Mouse (Mus musculus): ENCODE results near the gene Abi3.

Gene Abi3

DNA sequence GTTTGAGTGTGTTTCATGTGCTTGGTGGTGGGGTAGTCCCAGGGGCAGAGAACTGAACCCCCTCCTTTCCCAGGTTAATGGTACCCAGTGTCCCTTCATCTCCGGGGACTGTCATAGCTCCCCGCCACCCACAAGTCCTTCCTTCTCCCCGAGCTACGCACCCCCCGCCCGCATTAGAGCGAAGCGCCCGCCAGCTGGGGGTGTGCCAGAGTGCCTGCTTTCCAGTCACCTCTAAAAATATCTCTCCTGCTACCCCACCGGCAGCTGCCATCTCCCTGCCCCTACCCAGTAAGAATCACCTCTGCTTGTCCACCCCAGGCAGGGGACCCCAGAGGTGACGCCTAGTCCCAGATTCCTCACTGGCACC lies 17.4 kb downstream of the Abi3 start:
- peak; percentile 49 for DNase-seq

DNA sequence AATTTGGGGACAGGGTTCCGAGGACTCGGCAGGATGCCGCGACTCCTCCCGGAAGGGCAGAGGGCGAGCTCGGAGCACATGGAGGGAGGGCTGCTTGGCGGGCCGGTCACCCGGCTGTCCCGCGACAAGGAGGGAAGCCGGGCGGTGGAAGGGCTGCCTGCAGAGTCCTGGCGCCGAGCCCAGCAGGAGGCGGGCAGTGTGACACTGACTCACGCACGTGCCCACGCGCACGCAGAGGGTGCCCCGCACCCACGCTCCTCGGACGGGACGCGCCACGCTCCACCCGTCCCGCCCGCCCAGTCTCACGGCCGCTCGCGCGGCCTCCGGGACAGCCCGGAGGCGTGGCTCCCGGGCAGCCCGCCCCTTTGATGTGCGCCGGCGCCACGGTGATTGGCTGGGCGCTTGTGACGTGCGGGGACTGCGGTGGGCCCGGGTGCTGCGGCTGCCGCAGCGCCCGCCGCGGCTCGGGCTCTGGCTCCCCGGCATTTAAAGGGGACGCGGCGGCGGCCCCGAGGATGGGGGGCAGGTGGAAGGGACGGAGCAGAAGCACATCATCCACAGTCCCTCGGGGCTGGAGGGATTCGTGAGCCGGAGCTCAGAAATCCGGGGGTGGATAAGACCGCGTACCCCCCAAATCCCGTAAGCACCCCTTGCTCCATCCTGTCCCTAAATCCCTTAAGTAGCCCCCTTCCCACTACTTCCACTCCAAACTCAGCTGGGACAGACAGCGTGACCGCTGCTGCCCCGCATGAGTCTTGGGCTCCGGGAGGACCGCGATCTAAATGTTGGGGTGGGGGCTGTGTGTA lies 18.0 kb downstream of the Abi3 start, which contains the start of gene Phospho1:
Gene Phospho1 (plus strand): TSS at position 429 of the 806 bp plus-strand sequence.
- DNase-seq: peak; percentile 88

DNA sequence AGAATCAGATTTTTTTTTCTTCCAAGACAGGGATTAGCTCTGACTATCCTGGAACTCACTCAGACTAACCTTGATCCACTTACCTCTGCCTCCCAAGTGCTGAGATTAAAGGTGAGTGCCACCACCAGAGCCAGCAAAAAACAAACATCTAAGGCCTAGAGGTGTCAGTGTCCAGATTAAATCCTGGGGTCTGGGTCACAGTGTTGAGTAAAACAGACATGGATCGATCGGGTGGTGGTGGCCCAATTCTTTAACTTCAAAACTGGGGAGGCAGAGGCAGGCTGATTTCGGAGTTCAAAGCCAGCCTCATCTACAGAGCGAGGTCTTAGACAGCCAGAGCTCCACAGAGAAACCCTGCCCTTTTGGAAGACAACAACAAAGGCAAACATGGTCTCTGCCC lies 19.8 kb downstream of the Abi3 start:
- DNase-seq: no peak

DNA sequence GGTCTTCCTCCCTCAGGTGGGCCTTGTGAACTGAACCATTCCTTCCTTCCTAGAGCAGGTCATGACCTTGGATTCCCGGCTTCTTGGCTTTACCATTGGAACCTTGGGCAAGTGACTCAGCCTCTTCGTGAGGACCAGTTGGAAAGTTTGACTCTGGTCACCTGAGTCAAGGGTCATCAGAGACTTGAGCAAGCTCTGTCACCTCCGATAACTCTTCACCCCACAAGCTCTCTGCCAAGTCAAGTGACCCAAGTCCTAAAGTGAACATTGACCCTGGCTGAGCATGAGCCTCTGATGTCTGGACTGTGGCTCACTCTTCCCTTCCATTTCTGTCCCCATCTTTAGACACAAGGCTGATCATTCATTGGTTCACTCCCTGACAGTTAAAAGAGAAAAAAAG lies 20.8 kb downstream of the Abi3 start:
- DNase-seq: no peak

DNA sequence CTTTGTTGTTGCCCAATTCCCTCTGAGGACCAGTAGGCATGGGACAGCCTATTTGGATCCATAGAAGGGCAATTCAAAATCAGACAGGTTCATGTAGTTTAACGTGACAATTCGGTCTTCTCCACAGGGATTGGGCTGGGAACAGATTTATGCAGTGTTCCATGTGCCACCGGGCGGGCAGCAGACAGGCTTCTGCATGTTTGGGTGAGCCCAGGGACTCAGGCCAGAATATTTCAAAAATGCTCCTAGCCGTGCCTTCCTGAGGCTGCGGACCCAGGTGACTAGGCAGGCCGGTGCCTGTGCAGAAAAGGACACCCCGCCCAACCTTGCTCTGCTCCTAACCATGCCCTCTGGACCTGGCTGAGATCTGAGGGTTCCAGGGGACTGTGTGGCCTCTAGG lies 23.1 kb downstream of the Abi3 start:
- peak; percentile 45 for DNase-seq

DNA sequence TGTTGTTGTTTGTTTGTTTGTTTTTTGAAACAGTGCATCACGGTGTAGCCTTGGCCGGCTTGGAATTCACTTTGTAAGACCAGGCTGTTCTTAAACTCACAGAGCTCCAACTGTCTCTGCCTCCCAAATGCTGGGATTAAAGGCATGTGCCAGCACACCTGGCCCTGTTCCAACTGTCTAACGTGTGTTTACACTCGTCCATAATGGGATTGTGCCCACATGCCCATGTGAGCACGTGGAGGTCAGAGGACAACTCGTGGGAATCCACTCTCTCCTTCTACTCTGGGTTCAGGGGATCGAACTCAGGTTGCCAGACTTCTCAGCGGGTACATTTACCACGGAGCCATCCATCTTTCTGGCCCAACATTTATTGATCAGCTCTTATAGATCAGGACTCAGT lies 26.9 kb downstream of the Abi3 start:
- DNase-seq: no peak

DNA sequence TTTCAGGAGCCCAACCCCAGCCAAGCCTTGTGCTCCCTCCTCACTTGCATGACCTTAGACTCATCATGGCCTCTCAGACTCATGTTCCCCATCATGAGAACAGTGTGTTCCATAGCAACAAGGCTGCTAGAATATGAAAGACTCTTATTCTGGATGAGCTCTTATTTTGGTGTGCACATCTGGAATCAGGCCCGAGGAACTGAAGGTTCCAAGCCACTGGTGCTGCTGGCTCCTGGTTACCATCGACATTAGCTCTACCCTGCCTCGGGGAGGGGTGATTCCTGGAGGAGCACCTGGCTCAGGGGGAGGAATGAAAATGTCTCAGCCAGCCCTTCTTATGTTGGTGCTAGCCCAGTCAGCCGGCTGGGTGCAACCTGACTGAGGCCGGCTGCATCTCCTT lies 27.4 kb downstream of the Abi3 start:
- no peak for DNase-seq

DNA sequence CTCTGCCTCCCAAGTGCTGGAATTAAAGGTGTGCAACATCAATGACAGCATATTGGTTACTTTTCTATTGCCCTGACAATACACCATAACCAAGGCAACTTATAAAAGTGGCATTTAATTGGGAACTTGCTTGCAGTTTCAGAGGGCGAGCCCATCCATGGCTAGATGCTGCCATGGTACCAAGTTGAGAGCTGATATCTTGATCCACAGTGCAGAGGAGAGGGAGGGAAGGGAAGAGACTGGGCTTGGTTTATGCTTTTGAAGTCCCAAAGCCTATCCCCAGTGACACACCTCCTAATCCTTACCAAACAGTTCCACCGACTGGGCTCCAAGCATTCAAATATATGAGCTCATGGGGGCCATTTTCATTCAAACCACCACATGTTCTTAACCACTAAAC lies 28.2 kb downstream of the Abi3 start:
- DNase-seq: no peak

DNA sequence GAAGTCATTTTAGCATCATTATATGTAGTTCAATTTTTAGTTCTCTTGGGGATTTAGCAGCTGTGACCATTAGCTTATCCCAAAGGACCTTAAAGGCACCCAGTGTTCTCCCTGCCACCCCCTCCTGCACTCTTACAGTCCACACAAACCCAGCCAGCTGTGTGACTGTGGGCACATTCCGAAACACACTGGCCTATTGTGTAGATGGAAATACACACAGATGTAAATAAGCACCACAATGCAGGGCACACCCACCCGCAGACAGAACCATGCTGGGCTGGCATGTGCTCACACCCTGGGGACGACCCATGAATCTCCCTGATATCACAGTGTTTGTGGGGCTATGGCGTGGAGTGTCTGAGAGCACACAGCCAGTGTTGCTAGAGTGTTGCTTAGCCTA lies 30.1 kb downstream of the Abi3 start:
- no peak for DNase-seq

DNA sequence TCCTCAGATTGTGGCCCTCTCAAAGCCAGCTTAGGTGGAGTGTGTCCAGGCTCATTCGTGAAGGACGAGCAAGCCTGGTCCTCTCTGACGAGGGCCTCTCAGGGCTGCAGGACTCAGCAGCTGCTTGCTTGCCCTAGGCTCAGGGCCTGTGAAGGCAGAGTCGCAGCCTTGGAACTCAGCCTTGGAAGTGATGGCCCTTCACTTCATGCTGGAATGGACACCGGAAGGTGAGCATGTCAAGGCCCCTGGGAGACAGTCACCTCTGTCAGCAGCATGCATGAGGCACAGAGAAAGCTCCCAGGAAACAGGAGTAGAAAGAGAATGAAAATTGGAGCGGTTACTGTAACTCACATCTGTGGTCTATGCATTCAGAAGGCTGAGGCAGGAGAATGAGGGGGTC lies 30.5 kb downstream of the Abi3 start:
- DNase-seq: no peak

DNA sequence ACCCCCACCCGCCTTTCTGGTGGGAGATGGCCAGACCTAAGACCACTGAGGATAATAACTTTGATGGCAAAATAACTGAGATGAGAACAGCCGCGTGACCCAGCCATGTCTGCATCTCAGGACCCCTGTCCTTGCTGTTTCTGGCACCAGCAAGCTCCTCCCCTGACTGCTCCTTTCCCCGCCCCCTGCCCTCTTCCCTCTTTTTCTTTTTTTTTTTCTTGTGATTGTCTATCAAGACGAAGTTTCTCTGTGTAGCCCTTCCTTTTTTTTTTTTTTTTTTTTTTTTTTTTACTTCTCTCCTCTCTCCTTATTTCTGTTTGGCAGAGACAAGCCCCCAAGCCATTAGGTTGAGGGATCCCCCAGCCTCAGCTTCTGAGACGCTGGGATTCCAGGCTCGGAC lies 31.4 kb downstream of the Abi3 start:
- no peak for DNase-seq

DNA sequence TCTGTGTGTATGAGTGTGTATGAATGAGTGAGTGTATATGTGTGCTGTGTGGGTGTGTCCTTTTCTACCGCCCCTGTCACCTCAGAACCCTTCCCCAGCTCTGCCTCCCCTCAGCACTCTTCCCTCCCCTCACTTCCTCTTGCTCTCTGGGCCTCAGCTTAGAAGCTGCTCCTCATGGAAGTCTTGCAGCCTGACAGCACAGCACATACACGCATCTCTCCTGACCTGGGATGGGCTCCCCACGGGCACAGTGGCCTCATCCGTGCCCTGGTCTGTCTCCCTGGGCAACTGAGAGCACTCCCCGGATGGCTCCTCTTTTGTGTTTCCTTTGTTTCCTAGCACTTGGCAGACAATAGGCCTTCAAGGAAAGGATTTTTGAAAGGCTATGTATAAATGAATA lies 32.7 kb downstream of the Abi3 start:
- DNase-seq: no peak

DNA sequence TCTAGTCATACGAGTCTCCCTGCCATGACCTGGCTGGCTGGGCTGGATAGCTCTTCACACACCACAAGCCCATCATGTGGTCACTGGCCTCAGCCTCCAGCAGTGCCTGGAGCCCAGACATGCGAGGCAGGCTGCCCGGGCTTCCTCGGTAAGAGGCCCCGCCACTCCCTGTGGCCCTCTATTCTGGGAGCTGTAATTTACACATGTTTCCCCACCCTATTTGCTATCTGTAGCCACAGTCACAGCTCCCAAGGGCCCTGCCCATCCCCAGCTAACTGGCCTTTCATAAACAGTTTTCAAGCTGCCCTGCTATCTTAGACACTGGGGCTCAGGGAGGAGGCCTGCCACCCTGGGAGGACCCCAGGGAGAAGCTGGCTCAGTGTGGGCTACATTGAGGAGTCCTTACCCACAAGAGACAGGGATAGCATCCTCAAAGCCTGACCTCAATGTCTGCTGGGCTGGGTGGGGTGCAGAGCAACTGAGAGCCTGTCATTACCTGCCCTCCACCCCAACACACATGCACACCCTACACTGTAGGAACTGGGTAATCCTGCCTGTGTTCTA lies 33.7 kb downstream of the Abi3 start:
- no peak for DNase-seq

DNA sequence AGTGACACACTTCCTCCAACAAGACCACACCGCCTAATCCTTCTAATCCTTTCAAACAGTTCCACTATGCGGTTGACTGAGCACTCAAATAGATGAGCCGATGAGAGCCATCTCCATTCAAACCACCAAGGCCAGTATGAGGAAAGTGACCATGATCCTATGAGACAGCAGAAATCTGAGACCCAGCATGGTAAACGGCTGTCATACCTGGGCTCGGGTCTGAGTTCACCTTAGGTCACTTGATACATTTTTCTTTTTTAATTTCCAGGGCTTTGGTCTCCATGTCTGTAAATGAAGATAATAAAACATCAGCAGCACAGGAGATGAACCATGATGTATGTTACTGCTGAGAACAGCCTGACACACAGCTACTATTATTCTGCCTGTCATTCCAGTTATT lies 34.4 kb downstream of the Abi3 start:
- no peak for DNase-seq

DNA sequence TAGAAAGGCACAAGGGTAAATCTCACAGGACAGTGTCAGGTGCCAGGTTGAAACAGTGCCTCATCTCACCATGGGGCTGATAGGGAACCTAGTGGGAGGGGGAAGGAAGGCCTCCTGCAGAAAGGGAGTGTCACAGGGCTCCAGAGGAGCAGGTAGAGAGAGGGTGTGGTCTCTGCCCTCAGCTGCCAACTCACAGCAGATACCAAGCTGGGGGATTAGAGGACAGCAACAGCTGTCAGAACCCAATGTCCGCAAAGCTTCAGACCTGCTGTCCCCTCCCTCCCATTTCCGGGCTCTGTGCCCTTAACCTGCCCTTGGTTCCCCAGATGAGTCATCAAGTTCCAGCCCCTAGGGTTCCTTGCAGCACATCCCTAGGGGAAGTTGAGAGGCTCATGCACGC lies 36.7 kb downstream of the Abi3 start:
- DNase-seq: peak; percentile 45

DNA sequence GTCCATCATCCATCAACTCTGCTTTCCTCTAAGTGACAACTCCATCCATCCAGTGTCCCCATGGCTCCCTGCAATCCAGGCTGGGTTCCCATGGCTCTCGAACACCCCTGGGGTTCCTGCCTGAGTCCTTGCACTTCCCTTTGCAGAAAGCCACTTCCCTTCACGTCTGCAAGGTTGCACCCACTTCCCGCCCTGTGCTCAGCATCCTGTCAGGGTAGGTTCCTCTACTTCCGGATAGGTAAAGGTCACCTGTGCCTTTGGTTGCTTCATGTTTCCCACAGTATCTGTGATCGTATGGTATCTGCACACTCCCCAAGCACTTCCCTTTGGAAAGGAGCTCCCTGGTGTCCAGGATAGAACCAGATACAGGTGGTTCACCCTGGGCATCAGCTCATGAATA lies 37.3 kb downstream of the Abi3 start:
- no peak for DNase-seq

DNA sequence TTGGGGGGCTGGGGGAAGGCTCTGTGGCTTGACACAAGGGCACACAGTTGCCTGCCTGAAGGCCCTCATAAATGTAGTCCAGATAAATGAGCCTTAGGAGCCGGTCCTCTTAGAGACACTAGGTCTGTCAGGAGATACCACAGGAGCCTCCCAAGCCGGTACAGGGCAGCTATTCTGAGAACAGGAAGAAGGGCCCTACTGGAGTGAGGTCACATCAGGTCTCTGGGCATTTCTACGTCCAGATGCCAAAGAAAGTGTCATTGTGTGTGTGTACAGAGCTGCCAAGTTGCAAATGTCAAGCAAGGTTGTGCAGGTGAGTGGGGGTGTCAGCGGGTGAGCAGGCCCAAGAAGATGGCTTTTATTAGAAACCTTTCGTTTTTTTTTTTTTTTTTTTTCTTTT lies 46.7 kb downstream of the Abi3 start:
- peak; percentile 52 for DNase-seq

DNA sequence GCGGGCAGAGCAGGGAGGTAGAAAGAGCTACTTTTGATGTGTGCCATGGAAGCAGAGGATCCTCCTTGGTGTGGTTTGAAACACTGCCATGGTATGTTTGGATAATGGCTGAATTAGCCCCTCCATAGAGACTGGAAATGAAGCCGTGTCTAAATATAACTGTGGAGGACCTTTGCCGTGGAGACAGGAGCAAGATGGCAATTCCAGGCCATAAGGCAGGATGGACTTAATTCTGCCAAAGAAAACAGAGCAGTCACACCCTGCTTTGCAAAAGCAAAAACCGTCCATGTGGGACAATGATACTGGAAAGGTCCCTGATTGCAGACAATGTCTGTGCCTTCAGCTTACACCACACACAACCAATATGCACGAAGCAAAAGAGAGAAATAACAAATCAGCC lies 48.1 kb downstream of the Abi3 start:
- no peak for DNase-seq

DNA sequence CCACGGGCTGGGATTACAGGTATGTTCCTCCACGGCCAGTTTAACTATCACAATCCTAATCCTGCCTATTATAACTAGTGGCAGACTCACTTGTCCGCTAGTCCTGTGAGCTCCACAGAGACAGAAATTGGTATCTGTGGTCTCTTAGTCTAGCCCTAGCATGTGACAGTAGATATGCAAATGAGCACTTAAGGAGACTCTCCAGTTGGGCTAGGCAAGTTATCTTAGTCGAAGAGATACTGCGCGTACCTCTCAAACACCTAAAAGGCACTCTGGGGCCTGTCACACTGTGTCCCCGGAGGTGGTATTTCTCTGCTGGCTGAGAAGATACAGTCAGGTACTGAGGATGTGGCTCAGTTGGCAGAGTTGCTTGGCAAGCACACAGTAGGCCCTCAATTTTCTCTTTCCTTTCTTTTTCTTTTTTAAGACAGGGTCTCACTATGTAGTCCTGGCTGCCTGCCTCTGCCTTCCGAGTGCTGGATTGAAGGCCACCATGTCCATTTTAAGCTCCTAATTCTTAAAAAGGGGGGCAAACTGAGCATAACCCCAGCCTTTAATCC lies 49.2 kb downstream of the Abi3 start:
- DNase-seq: no peak

DNA sequence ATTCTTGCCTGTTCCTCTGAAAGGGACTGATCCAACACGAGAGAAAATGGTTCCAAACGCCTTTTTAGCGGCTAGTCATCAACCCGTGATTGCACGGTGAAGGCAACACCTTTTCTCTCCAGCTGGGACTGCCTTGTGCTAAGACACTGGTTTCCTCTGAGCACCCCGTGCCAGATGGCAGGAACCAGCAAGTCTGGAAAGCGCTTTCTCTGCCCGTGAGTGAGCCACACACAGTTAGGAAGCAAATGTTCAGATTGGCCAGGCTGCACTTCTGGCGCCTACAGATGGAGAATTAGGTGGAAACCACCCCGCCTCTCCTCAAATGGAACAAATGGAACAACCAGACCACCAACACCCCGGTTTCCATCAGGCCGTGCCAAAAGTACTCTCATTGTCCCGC lies 50.5 kb downstream of the Abi3 start:
- no peak for DNase-seq

DNA sequence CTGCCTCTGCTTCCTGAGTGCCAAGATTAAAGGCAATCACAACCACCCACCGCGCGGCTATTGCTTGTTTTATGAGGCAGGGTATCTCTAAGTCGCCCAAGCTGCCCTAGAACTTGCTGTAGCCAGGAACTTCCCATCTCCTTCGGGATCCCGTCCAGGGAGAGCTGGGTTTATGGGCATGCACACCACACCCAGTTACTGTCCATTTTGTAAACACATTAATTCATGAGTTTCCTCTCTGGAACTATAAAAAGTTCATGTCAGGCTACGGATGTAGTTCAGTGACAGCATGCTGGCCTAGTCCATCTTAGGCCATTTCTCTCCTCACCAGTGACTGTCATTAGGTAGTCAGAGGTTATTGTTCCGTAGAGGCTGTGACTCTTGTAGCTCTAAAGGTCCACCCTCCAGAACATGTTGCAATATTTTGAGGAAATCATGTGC lies 52.8 kb downstream of the Abi3 start:
- peak; percentile 60 for DNase-seq

DNA sequence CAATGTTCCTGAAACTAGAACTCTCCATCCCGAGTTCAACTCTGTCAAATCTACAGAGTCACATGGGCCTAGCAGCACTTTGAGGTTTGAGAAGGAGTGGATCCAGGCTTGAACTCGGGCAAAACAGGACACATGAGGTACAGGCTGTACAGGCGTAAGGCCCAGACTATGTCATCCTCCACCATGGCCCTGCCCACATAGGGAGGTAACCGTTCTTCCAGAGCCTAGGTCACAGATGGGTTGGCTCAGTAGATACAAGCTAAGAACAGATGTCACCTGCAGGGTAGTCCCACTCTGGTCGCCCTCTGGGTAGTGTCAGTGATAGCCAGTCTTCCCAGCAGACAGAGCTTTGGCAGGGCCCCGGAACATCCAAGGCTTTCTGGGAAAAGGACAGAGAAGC lies 55.8 kb downstream of the Abi3 start:
- DNase-seq: no peak

DNA sequence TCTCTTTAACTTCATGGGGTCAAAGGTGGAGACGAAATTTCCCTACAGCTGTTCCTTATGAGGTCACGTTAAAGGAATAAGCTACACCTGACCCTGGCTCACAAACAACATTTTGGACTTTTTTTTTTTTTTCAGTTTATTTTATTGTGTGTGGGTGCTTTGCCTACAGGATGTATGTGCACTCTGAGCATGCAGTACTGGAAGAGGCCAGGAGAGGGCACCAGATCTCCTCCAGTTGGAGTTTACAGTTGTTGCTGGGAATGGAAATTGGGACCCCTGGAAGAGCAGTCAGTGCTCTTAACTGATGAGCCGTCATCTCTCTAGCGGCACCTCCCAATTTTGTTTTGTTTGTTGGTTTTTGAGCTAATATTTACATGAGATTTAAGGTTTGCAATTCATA lies 56.6 kb downstream of the Abi3 start:
- no peak for DNase-seq

DNA sequence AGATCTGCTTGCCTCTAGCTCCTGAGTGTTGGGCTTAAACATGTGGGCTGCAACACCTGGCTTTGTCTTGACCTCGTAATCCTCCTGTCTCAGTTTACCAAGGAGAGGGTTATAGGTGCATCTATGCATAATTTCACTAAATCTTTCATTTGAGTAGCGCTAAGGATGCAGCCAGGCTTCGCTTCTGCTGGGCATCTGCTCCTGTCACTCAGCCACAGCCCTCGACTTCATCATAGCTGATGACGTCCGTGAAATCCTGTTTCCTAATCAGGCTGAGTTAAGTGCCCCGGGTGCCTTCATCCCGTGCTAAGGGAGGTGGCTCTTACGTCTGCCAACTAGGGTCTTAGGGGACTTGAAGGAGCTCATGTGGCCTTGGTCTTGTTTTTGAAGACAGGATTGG lies 58.3 kb downstream of the Abi3 start:
- DNase-seq: no peak

DNA sequence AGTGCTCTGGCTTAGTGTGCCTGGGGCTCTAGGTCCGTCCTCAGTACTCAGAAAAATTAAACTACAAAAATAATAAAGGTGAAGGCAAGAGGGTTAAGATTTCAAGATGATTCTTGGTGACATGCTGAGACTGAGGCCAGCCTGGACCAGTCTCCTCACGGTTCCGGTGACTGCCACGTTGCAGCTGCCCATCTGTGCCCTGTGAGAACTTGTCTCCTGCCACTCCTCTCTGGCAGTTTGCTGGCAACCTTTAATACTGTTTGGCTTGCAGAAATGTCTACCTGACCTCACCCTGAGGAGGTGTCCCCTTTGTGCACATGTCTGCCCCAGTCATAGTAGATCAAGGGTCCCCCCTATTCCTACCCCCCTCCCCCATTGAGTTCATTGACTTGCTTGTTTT lies 58.8 kb downstream of the Abi3 start:
- DNase-seq: no peak
